Mouse (Mus musculus) lung, postnatal 25 days (tissue): Measurements from ENCODE around the gene Casd1.
"Not testable (repeated sequence)": the region's sequence is repeated elsewhere in the genome, so short reads cannot be mapped to it uniquely, and the experiment has no call there.

Source experiments
- DNase-seq: peaks from one replicate; pipeline ENCODE4 v3.0.0; 2022; ENCODE audit warnings: low spot score

The Casd1 gene

GRCm38 (mm10) chr6:4612431-4612830 is 11.8 kb downstream of the Casd1 start:
- no peak for DNase-seq

GRCm38 (mm10) chr6:4617911-4618310 is 17.3 kb downstream of the Casd1 start:
- DNase-seq: peak; percentile 3

DNA sequence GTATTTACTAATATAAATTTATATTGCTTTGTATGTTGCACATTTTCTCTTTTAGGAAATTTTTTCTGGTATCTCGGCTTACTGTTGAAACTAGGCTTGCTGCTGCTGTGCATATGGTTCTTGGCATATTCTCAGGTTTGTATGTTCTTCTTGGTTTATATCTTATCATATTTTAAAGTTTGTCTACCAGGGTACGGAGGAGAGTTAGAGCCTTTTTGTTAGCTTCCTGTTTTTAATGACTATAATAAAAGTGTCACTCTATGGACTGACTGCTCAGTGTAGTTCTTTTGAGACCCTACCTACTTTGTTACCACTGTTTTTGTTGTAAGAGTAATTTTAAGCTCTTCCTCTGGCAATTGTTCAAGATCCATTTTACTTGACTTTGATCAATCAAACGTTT is 30.8 kb downstream of the Casd1 start:
- no peak for DNase-seq

- DNase-seq: no peak
Measured at GRCm38 (mm10) chr6:4633189-4633588, 32.5 kb downstream of the Casd1 start.

- DNase-seq: no peak
Measured at GRCm38 (mm10) chr6:4634804-4635203, 34.2 kb downstream of the Casd1 start.

DNA sequence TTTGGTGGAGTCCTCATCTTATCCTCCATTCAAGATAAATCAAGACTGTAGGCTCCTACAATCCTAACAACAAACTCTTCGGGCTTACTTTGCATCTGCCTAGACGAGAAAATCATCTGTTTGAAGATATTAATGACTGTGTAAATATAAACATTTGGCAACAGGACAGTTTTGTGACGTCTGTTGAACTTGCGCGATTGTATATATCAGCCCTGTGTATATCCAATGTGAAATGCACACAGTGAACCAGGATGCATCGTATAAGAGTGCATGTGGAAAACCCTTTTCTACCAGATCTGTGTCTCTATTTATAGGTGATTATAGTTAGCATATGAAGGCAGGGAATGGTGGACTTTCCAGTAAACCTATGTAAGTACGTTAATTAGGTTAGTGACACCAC is 41.4 kb downstream of the Casd1 start:
- no peak for DNase-seq

GRCm38 (mm10) chr6:4647351-4647750 is 46.7 kb downstream of the Casd1 start:
- DNase-seq: no peak

DNA sequence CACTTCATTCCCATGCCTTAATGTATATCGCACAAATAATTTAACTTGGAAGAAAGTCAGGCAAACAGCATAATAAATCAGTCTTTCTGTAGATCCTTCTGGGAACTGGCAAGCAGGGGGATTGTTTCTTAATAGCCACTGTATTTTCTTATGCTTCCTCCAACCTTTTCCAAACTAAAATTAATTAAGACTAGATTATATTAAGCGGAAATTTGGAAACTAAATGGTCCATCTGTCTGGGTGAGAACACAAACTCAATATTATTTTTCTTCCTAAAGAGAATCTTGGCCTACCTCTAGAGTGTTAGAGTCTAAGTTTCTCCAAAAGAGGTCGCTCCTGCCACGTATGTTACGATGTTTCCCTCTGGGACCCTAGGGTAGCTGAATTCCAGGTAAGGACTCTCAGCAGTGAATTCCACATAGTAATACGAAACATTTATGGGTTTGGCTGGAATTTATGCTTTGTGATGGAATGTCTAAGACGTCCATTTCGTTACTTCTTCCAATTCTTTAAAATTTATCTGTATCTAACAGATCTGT is 52.0 kb downstream of the Casd1 start:
- no peak for DNase-seq

- DNase-seq: not testable (repeated sequence)
Measured at GRCm38 (mm10) chr6:4653741-4654140, 53.1 kb downstream of the Casd1 start.

DNA sequence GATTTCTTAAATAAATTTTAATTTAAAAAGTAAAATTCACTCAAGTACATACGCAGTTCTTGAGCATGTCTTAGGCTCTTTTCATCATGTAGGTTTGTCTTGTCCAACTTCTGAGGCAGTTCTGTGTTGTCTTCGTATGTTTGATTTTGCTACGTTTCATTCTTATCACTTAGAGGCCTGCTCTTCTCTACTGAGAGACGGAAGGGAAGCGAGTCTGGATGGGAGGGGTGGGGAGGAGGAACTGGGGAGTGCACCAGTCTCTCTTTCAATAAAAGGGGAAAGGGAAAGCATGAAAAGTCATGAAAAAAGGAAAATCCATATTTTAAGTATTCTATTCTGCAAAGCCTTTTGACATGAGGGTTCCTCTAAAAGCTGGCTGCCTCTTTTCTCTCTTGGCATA is 54.8 kb downstream of the Casd1 start:
- no peak for DNase-seq

DNA sequence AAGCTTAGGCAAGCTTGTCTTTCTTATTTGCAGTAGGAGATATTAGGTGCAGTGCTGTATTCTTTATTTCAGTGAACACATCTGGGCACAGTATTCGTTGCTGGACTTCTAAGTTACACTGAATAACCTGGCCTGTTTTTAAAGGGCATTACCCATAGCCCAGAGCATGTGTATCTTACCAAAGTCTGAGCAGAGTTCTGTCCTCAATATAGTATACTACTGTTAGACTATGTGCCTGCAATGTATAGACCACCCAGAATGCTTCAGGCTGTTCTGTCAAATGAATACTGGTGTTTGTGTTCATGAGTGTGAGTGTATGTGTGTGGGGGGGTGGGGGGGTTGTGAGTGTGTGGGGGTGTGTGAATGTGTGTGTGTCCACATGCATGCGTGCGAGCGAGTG is 55.3 kb downstream of the Casd1 start:
- no peak for DNase-seq

- DNase-seq: no peak
Measured at GRCm38 (mm10) chr6:4658861-4659260, 58.2 kb downstream of the Casd1 start.

DNA sequence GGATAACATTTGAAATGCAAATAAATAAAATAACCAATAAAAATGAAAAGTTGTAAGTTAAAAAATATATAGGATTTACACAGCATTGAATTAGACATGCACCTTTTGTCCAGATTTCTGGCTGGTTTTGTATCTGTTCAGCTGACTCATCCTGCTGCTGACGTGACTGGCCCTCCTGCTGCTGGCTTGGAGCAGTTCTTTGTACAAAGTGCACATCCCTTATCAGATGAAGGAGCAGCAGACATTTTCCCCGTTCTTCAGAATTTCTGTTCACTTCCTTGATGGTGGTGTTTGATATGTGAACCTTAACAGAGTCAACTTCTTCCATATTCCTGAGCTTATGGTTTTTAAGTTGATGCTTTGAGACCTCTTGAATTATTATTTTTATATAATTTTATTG is 62.9 kb downstream of the Casd1 start:
- no peak for DNase-seq

DNA sequence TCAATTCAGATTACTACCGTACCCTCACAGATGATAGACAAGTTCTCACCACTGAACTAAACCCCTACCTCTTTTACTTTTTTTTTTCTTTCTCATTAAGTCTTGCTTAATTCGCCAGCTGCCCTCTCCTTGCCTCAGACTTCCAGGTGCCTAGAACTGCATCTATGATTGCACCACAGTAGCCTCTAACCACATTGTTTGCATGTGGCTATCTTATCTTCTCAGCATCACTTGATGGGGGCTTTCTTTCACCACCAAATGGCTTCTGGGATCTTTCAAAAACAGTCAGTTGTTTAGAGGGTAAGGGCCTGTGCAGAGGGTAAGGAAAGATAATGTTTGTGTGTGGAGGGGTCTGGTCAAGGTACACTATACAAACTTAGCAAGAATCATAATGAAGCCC is 63.7 kb downstream of the Casd1 start:
- DNase-seq: no peak

DNA sequence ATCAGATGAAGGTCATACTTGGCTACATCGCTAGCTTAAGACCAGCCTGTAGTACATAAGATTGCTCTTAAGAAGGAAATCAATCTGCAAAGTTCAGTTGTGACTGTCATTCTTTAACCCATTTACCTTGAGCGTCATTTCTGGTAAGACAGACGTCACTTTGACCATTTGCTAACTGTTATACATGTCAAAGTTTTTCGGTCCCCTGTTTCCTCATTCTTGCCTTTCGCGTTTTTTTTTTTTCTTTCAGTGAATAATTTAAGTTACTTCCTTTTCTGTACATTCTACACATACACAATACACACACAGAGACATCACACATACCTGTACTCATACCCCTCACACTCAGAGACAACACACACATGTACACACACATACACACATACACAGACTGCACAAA is 64.5 kb downstream of the Casd1 start:
- DNase-seq: no peak

GRCm38 (mm10) chr6:4677356-4677761 is 76.7 kb downstream of the Casd1 start:
- no peak for DNase-seq

- no peak for DNase-seq
Measured at GRCm38 (mm10) chr6:4679981-4680380, 79.3 kb downstream of the Casd1 start.

DNA sequence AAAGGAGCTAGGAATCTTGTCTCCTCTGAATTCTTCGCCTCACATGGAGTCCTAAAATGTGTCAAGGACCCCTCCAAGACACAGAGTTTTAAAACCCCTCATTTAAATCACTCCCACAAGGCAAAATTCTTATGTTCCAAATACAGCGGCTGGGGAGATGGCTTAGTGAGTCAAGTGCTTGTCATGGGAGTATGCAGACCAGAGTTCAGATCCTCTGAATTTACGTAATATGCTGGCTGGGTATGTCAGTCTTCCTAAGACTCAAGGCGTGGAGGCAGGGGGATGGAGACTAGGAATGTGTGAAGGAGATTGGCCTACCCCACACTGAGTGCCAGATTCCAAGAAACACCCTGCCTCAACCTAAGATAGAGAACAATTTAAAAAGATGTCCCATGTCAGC is 79.9 kb downstream of the Casd1 start:
- DNase-seq: no peak

DNA sequence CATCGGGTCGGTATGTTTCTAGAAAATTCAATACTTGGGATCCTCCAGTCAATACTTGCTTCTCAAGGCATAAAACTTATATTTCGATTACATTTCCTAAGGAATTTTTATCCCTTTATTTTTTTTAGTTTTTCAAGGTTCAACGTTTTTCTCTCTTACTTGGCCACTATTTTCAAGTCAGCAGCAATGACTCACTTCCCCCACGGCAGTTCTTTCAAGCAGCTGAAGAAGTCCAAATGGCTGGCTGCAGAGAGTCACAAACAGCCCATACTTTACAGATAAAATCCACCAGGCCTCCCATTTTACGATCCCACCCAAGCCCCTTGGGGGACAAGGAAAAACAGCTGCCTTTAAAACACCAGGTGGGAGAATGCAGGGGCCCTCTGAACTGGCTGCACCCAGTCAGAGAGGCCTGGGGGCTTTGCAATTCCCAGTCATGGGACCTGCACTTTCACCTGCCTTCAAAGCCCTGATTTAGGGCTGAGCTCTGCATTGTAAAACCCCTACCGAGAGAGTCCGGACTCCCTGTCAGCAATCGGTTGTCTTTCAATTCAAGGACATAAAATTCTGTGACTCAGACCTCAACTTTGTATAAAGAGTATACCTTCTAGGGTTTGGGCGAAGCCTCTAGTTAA is 84.2 kb downstream of the Casd1 start:
- DNase-seq: no peak

DNA sequence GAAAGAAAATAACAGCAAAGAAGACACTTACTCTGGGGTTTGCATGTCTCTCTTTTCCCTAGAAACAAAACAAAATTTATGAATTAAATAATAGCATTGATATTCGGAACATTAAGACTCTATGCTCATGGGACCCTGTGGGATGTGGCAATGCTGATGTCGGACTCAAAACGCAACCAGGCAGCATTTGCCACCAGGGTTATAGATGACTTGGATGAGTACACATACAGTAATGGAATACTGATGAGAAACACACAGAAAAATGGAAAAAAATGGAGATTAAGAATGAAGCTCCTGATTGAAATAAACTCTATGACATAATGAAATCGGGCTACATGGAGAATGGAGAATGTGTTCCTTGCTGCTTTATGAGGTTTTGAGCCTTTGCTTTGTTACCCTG is 89.8 kb downstream of the Casd1 start:
- DNase-seq: no peak
